Mouse (Mus musculus): Measurements from ENCODE around the gene Patj.

GRCm38 (mm10) chr4:98567457-98567856 is 171.9 kb downstream of the Patj start:
- TF ChIP-seq CTCF (IDR thresholded peaks at IDR 0.05 in 2 of 3, conservative IDR thresholded peaks at IDR 0.05 in 1 of 3; ENCODE audit: control insufficient read depth in 1 of 3, insufficient read depth in 1 of 3, low read depth in 2 of 3, low read length in 3 of 3, poor library complexity in 1 of 3, severe bottlenecking in 1 of 3), result no peak
- no peak for TF ChIP-seq POLR2A (IDR thresholded peaks at IDR 0.05; ENCODE audit: control insufficient read depth in 1 of 2, insufficient read depth in 1 of 2, low read depth in 1 of 2, low read length in 2 of 2, poor library complexity in 1 of 2)
